Mouse (Mus musculus) ovary, postnatal 10 days (tissue): ENCODE measurements around the gene Bbox1.

Experiments
- DNase-seq: peaks from one replicate; pipeline ENCODE4 v3.0.0; 2022; ENCODE audit warnings: low spot score

The Bbox1 gene

DNA sequence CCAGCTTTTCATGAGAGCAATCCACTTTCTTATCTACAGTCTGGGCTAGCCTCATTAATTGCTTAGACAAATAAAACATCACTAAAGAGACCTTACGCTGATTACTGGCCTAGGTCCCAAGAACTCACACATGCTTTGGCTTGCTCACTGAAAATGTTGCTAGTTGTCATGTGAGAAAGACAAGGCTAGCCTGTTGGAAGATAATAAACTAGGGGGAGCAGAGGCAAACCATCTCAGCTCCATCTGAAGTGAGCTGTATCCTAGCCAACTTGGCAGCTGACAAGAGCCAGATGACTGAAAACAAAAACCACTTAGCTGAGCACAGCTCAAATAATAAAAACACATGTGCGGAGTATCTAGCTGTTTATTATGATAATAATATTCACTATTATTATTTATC, 40.2 kb downstream of the Bbox1 start:
- DNase-seq, result no peak

DNA sequence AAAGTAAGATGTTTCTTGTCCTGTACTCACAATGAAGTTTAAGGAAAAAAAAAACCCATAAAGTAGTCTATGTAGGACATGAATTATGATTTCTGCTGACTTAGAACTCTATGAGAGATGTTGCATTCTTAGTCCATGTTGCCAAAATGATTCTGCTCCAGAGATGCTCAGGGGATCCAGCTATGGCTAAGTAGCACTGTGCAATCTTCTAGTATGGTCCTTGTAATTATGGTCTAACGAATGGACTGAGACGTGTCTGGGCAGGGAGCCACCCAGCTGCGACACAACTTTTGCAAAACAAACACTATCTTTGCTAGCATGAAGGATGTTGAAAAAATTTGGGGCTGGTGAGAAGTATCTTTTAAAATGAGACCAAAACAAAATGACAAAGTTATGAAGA, 45.1 kb downstream of the Bbox1 start:
- DNase-seq, result no peak

DNA sequence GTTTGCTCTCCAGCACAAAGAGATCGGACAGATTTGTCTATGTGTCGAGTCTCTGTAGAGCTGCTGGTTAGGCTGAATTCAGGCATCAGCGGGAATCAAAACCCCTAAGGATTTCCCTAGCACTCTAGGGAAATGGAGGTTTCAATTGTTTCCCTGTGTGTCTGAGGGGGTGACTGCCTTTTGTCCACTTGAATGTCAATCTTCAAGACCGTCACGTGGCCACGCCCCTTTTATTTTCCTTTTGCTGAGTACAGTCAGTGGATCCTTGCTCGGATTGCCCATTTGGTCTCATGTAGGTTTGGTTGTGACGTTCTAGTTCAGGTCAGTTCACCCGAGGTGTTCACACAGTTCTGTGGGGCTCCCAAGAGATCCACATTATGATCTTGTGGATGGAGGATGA, 82.1 kb downstream of the Bbox1 start:
- DNase-seq, result no peak

DNA sequence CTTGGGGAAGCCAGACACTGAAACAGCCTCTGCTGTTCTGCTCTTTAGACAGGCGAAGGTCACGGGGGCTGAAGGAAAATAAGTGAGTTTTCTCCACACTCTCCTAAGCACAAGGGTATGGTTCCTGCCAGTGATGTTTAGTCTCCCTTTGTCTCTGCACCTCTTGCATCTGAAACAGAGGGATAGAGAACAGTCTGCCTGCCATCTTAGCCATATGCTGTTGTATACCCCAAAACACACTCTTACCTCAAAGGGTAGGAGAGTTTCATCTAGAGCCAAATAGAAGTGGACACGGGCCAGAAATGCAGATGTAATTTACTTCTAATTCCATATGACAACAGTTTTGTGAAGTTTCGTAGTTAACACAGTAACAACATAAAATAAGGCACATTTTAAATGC, 83.6 kb downstream of the Bbox1 start:
- DNase-seq, result no peak

DNA sequence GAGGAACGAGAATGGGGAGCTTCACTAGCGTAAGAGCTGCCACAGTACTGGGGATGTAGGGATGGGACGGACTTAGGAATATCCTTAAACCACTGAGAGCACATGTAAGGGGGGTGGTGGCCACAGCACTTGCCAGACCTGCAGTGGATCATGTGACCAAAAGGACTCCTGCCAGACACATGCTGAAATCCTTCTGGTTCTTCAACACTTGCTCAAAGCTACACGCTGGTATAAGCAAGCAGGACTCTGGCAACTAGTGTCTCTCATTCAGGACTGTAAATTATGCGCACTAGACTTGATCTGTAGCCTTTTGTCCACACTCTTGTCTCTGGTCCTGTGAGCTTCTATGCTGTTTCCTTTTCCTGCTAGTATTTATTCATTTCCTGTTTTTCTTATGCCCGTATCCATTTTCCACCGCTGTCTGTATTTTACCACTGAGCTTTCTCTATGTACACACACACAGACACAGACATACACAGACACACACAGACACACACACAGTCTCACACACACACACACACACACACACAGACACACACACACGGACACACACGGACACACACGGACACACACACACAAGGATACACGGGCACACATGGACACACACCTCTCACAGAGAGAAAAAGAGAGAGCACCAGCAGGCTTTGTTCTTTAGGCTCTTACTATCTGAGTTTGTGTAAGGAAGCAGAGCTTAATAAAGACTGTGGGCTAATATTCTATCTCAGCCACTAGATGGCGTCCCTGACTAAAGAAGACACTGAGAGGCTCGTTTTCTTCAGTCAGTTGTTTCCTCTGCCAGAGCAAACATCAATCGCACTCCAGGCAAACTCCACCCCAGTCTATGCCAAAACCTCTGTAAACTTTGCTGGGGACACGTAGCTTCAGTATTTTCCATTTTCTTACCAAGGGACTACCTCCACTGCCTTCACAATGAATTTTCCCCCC, 84.9 kb downstream of the Bbox1 start:
- no peak for DNase-seq

DNA sequence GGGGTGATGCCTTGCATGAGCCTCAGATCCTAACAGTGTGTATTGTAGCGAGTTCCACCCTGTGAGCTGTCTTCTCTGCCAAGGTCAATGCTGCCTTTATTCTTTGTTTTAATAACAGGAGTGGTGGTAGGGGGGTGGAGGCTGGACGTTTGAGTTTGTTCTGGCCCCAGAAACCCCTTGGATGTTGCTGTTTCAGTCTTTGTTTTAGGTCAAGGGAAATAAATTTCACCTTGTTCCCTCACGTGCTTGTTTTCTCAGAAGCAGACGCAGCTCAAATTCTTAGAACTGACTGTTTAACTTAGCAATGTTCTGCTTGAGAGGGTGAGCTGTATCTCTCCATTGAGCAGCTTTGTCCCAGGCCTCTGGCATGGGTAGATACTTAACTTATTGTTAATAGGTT, 87.9 kb downstream of the Bbox1 start:
- no peak for DNase-seq

DNA sequence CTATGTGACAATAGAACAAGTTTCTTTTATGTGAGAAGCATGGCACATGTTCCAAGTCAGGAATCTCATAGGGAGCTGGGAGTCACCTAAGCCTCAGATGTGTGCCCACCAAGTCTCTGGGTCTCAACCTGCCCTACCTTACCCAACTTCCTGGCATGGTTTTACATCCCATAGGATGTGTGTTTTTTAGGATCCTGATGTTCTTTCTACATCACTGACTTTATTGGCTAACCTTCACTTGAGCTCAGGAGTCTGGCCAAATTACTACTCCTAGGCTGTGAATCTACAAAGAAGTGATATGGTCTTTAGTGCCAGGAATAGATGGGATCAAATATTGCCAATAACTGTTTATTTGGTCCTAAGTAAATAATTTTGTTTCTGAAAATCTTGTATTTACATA, 88.4 kb downstream of the Bbox1 start:
- no peak for DNase-seq

DNA sequence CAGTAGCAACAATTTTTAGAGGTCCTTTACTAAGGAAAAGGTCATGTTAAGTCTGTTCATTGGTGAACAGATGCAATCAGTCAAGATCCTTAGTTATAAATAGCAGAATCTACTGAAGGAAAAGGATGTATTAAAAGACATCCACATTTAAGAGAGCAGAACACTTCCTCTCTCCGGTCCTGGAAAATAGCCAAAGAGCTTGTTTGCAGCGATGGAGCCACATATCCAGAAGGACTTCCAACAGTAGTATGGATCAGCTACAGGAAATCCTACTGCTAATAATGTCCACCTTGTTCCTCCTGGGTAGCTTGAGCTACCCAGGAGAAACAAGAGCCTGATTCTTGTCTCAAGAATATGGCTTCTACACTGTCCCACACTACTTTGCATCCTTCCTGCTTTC, 91.6 kb downstream of the Bbox1 start:
- DNase-seq, result no peak

DNA sequence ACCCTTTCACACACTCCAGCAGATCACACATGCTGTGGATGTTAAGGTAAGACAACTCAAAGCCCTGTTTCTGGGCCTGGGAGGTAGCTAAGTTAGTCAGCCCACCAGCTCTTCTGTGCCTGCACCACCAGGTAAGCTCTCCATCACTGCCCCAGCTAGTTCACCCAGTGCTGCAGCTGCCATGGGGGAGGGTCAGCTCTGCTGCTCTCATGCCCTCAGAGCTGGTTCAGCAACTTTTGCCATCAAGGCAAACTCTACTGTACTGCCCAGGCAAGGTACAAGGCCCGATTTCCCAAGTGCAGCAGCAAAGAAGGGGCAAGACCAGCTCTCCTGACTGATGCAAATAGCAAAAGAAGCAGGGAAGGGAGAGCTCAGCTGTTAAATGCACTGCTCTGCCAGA, 93.9 kb downstream of the Bbox1 start:
- no peak for DNase-seq

DNA sequence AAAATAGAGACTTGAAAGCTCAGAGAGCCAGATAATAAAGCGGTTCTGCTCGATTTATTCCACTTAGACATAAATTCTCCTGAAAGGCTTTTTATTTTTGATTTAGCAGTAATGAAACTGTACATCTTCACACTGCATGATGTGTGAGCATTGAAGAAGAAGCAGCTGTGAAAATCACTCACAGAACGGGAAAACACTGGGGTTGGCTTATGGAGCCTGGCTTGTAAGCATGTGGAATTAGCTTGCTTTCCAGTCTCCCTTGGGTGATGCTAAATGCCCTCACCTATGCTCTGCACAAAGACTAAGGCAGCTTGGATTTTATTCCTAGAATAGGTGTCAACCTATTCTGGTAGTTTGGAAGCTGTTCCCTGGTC, 98.7 kb downstream of the Bbox1 start:
- no peak for DNase-seq

DNA sequence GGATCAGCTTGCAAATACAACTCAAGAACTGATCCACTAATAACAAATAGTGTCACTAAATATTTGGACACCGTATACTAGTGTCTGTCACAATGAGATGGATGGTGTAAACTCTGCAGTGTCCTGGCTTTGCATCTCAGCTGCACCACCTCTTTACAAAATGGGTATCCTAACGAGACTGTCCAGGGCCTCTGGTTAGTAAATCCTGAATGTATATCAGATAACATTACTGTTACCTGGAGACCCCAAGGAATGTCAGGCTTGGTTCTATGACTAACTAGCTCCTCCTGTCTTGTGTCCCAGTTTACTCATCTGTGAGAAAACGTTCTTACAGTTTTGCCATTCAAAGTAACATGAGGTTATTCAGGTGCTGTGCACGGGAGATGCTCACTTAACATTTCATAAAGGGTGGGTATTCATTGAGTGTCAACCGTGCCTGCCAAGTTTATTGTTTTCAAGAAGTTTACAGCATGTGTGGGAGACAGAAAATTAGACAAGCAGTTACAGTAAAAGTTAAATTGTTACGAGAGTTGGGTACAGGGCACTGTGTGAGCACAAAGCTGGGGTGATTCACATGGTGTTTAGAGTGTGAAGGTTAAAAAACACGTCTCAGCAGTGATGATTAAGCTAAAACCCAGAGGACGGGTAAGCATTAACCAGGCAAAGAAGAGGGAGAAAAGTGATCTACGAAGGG, 99.2 kb downstream of the Bbox1 start:
- DNase-seq, result no peak

DNA sequence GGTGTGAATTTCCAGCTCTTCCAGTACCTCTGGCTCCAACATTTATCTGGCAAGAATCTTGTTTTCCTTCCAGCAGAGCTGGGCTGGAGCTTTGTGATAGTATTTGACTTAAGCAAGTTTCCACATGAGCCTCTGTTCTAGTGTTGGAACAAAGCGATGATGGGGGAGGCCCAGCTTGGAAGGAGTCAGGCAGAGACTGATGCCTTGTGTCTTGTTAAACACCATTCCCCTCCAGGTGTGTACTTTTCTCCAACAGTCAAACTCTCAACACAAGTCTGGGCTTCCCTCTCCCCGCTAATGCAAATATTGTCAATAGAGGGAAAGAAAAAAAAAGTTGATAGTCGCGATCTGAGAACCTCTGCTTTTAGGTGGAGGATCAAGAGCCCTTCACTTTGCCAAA, 100.1 kb downstream of the Bbox1 start:
- no peak for DNase-seq
